Mouse (Mus musculus) heart, embryonic 15.5 days (tissue): ENCODE measurements around the gene Suclg1. TPM values are rescaled to one million over a fixed set of nuclear protein-coding genes. Genes with fewer than 3 reads are reported as not detected.

Source experiments
- ATAC-seq: fragments of 200-750 bp; cut with Nextera tagmentation; replicated peaks from 2 replicates; pipeline ENCODE4 v1.8.0; 2017; ENCODE audit warnings: low read depth, moderate TSS enrichment; ENCODE audit not compliant: insufficient number of reproducible peaks, insufficient read depth, low FRiP score
- H3K27ac ChIP-seq: fragments of 300-500 bp; sonication (generic); 2 replicates; pipeline ENCODE4 v1.5.1; 2015; ENCODE audit warnings: mild to moderate bottlenecking, inconsistent platforms
- H3K27me3 ChIP-seq: fragments of 300-500 bp; sonication (generic); 2 replicates; pipeline ENCODE4 v1.6.1; 2015; ENCODE audit warnings: inconsistent platforms
- H3K36me3 ChIP-seq: fragments of 300-500 bp; sonication (generic); 2 replicates; pipeline ENCODE4 v1.6.1; 2015; ENCODE audit warnings: mild to moderate bottlenecking, inconsistent platforms
- H3K4me1 ChIP-seq: fragments of 300-500 bp; sonication (generic); replicated peaks from 2 replicates; pipeline ENCODE4 v1.6.1; 2015; ENCODE audit warnings: inconsistent platforms
- H3K4me2 ChIP-seq: fragments of 300-500 bp; sonication (generic); 2 replicates; pipeline ENCODE4 v1.6.1; 2015; ENCODE audit warnings: inconsistent platforms, mild to moderate bottlenecking, moderate library complexity
- H3K4me3 ChIP-seq: fragments of 300-500 bp; sonication (generic); 2 replicates; pipeline ENCODE4 v1.5.1; 2015; ENCODE audit warnings: mild to moderate bottlenecking, inconsistent platforms
- H3K9ac ChIP-seq: fragments of 300-500 bp; sonication (generic); 2 replicates; pipeline ENCODE4 v1.6.1; 2015; ENCODE audit warnings: mild to moderate bottlenecking, inconsistent platforms
- H3K9me3 ChIP-seq: fragments of 300-500 bp; sonication (generic); replicated peaks from 2 replicates; pipeline ENCODE4 v1.6.1; 2016; ENCODE audit warnings: inconsistent platforms
- WGBS: fragments of 180-500 bp; shearing (Covaris S2); methylation state at CpG from one replicate; pipeline ENCODE4 v1.1.7; 2015; ENCODE audit warnings: mixed read lengths; 5-methylcytosine and 5-hydroxymethylcytosine counted together
- polyA plus RNA-seq: library from polyadenylated mRNA; unstranded; fragments of >200 nt; fragmentation: Nextera tagmentation; extraction: Ambion mirVana; gene quantifications from 2 replicates; pipeline ENCODE4 v1.2.1, GENCODE M21; 2015

The Suclg1 gene
- polyA plus RNA-seq, 1 experiment from 2014 or later, result 302 TPM

DNA sequence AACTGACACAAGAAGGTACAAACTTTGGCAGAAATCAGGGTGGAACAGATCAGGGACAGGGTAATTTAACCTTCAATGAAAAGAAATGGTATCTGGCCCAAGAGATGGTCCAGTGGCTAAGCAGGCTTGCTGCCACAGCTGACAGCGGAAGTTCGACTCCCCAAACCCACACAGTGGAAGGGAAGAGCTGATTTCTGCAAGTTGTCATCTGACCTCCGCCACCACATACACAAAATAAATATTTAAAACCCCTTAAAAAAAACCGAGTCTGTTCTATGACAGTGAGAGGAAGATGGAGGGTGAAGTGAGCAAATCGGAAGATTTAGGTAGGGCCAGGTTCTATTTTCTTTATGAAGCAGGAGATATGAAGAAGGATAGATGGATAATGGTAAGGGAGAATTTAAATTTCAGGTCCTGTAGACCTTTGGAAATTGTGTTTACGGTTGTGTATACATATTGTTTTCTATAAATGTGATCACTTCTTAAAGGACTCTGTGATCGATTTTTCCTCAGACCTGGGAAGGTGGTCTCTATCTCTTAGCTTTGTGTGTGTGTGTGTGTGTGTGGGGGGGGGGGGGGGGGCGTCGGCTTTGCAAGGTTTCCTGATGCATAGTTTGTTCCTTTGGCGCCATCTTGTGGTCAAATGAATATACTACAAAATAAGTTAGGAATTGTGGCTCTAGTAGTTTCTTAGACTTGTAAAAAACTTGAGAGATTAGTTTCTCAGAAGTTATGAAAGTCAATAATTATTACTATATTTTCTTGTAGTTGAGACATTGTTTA is 20.6 kb upstream of the Suclg1 start:
- no peak overlapping the region for H3K4me2 ChIP-seq
- no peak for ATAC-seq
- peaks cover 6% of the 10 kb centered on the region for H3K4me1 ChIP-seq
- H3K9ac ChIP-seq, result no peak overlapping the region
- no peak overlapping the region for H3K4me3 ChIP-seq
- H3K36me3 ChIP-seq, result no peaks in the 10 kb centered on the region
- 34% methylated on average over 10 of the region's 10 CpGs for WGBS
- no peaks in the 10 kb centered on the region for H3K9me3 ChIP-seq
- H3K27ac ChIP-seq, result no peak overlapping the region
- H3K27me3 ChIP-seq, result no peaks in the 10 kb centered on the region

GRCm38 (mm10) chr6:73228408-73228807 is 19.8 kb upstream of the Suclg1 start:
- peak; percentile 63; the same call in 1 of the 2 replicates for ATAC-seq
- Histone ChIP-seq H3K27ac (no peak overlapping the region), H3K9ac (no peak overlapping the region), H3K4me2 (no peak overlapping the region), H3K9me3 (no peaks in the 10 kb centered on the region), H3K27me3 (no peaks in the 10 kb centered on the region), H3K4me1 (peaks cover 2% of the 10 kb centered on the region), H3K36me3 (no peaks in the 10 kb centered on the region), H3K4me3 (no peak overlapping the region)
- 35% methylated on average over 4 of the region's 4 CpGs for WGBS

DNA sequence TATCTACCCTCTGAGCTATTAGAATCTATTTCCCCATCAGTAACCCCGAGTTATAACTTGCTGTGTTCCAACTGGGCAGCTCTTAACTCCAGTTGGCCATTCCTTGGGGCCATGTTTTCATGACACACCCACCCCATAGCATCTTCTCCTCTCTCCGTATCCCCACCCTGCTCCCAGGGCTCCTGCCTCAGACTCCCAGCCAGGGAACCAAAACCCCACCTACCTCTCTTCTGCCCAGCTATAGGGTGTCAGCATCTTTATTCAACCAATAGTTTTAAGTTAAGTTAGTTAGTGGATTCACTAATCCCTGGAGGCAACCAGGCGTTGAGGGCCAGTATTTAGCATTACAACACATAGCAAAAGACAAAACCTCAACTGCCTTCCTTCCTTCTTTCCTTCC is 19.3 kb upstream of the Suclg1 start:
- H3K4me2 ChIP-seq, result no peak overlapping the region
- no peaks in the 10 kb centered on the region for H3K4me1 ChIP-seq
- no peak overlapping the region for H3K27ac ChIP-seq
- H3K27me3 ChIP-seq, result no peaks in the 10 kb centered on the region
- H3K9me3 ChIP-seq, result no peaks in the 10 kb centered on the region
- H3K9ac ChIP-seq, result no peak overlapping the region
- 67% methylated on average over 3 of the region's 3 CpGs for WGBS
- H3K4me3 ChIP-seq, result no peak overlapping the region
- H3K36me3 ChIP-seq, result no peaks in the 10 kb centered on the region
- ATAC-seq, result no peak

GRCm38 (mm10) chr6:73232152-73232584 is 16.0 kb upstream of the Suclg1 start:
- Histone ChIP-seq H3K4me1 (no peaks in the 10 kb centered on the region), H3K36me3 (no peaks in the 10 kb centered on the region), H3K9me3 (no peaks in the 10 kb centered on the region), H3K4me3 (no peak overlapping the region), H3K9ac (no peak overlapping the region), H3K27me3 (no peaks in the 10 kb centered on the region), H3K27ac (no peak overlapping the region), H3K4me2 (no peak overlapping the region)
- no peak for ATAC-seq
- 81% methylated on average over 12 of the region's 12 CpGs for WGBS

- WGBS, result 88% methylated on average over 6 of the region's 6 CpGs
- H3K9me3 ChIP-seq, result no peaks in the 10 kb centered on the region
- no peak for ATAC-seq
- no peak overlapping the region for H3K4me2 ChIP-seq
- H3K27me3 ChIP-seq, result no peaks in the 10 kb centered on the region
- no peaks in the 10 kb centered on the region for H3K36me3 ChIP-seq
- no peak overlapping the region for H3K4me3 ChIP-seq
- H3K4me1 ChIP-seq, result no peaks in the 10 kb centered on the region
- no peak overlapping the region for H3K9ac ChIP-seq
- no peak overlapping the region for H3K27ac ChIP-seq
Measured at GRCm38 (mm10) chr6:73233202-73233726, 14.9 kb upstream of the Suclg1 start.

GRCm38 (mm10) chr6:73234302-73234900 is 13.8 kb upstream of the Suclg1 start:
- H3K4me2 ChIP-seq, result no peak overlapping the region
- no peak overlapping the region for H3K4me3 ChIP-seq
- no peaks in the 10 kb centered on the region for H3K36me3 ChIP-seq
- H3K9me3 ChIP-seq, result no peaks in the 10 kb centered on the region
- WGBS, result 69% methylated on average over 6 of the region's 6 CpGs
- H3K27me3 ChIP-seq, result no peaks in the 10 kb centered on the region
- H3K27ac ChIP-seq, result no peak overlapping the region
- H3K4me1 ChIP-seq, result no peaks in the 10 kb centered on the region
- H3K9ac ChIP-seq, result no peak overlapping the region
- no peak for ATAC-seq

GRCm38 (mm10) chr6:73235650-73236049 is 12.5 kb upstream of the Suclg1 start:
- H3K36me3 ChIP-seq, result no peaks in the 10 kb centered on the region
- no peak overlapping the region for H3K9ac ChIP-seq
- no peaks in the 10 kb centered on the region for H3K9me3 ChIP-seq
- no peak for ATAC-seq
- no peak overlapping the region for H3K4me3 ChIP-seq
- no peaks in the 10 kb centered on the region for H3K4me1 ChIP-seq
- no peak overlapping the region for H3K4me2 ChIP-seq
- no peak overlapping the region for H3K27ac ChIP-seq
- 78% methylated on average over 3 of the region's 3 CpGs for WGBS
- no peaks in the 10 kb centered on the region for H3K27me3 ChIP-seq

- no peak overlapping the region for H3K4me3 ChIP-seq
- WGBS, result 79% methylated on average over 2 of the region's 2 CpGs
- no peaks in the 10 kb centered on the region for H3K9me3 ChIP-seq
Measured at GRCm38 (mm10) chr6:73246821-73247220, 1.4 kb upstream of the Suclg1 start.

DNA sequence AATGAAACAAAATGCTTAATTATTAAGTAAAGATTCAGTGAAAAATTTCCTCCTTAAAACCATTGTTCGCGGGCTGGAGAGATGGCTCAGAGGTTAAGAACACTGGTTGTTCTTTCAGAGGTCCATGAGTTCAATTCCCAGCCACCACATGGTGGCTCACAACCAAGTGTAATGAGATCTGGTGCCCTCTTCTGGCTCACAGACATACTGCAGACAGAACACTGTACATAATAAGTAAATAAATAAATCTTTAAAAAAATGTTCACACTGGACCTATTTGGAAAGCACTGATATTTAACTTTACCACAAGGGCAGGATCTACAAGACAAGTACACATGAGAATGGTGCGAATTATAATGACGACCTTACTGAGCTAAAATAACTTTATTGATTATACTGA is 730 bp upstream of the Suclg1 start:
- Histone ChIP-seq H3K27me3 (no peaks in the 10 kb centered on the region), H3K4me2 (peak overlapping the region; percentile 77), H3K36me3 (no peaks in the 10 kb centered on the region), H3K9ac (peak overlapping the region; percentile 96; the same call in 1 of the 2 replicates), H3K4me3 (peak overlapping the region; percentile 94), H3K27ac (no peak overlapping the region), H3K4me1 (peaks cover 19% of the 10 kb centered on the region), H3K9me3 (no peaks in the 10 kb centered on the region)
- 46% methylated on average over 4 of the region's 4 CpGs for WGBS
- no peak for ATAC-seq

More at GRCm38 (mm10) chr6:73246821-73247220, 1.4 kb upstream of the Suclg1 start:
- H3K4me2 ChIP-seq, result no peak overlapping the region
- H3K36me3 ChIP-seq, result no peaks in the 10 kb centered on the region
- H3K27ac ChIP-seq, result no peak overlapping the region
- peaks cover 17% of the 10 kb centered on the region for H3K4me1 ChIP-seq
- ATAC-seq, result no peak
- H3K27me3 ChIP-seq, result no peaks in the 10 kb centered on the region
- no peak overlapping the region for H3K9ac ChIP-seq

GRCm38 (mm10) chr6:73249049-73249422 is 854 bp downstream of the Suclg1 start:
- H3K9ac ChIP-seq, result peak overlapping the region; percentile 96
- peak overlapping the region; percentile 87 for H3K27ac ChIP-seq
- 2% methylated on average over 12 of the region's 12 CpGs for WGBS
- peak overlapping the region; percentile 77 for H3K4me2 ChIP-seq
- no peaks in the 10 kb centered on the region for H3K36me3 ChIP-seq
- peak overlapping the region; percentile 94 for H3K4me3 ChIP-seq
- H3K9me3 ChIP-seq, result no peaks in the 10 kb centered on the region
- H3K4me1 ChIP-seq, result peaks cover 33% of the 10 kb centered on the region
- ATAC-seq, result no peak
- H3K27me3 ChIP-seq, result no peaks in the 10 kb centered on the region

DNA sequence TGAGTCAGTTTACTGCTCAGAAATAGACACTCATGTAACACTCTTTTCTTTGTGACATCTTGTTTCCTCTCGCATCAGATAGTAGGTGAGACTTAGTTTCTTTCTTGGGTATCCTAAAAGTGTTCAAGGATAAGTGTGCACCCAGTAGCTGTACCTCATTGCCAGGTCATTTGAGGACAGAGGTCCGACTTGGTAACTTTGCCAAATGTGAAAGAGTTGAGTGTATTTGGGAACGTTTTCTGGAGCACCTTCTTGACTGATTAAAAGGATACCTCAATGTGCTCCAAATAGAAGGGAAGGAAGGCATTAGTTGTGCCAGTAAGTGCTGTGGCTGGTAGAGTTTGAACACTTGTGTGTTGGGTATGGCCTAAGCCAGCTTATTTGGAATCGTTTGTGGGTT is 1.7 kb downstream of the Suclg1 start:
- Histone ChIP-seq H3K4me2 (peak overlapping the region; percentile 77), H3K9ac (no peak overlapping the region), H3K9me3 (no peaks in the 10 kb centered on the region), H3K27me3 (no peaks in the 10 kb centered on the region), H3K4me1 (peaks cover 41% of the 10 kb centered on the region), H3K4me3 (peak overlapping the region; percentile 94), H3K27ac (no peak overlapping the region), H3K36me3 (no peaks in the 10 kb centered on the region)
- 73% methylated on average over 4 of the region's 4 CpGs for WGBS
- no peak for ATAC-seq
